In the genomic region with DNA sequence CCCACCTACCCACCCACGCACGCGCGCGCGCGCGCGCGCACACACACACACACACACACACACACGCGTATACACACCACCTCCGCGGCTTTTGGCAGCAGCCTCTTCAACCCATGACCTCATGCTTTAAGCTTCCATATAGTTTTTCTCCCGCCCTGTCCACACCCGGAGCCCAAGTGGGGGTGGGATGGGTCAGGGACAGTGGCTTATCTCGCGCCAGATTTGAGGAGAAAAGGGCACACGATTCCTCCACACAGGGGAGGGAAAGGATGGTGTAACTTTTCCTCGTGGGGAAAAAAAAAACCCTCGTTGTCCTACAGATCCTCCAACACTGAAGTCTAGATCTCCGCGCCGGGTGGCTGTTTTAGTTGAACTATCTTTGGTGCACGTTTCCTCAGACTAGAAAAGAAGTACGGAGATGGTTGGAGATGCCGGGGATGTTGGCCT, we compare ENCODE assay signal across 8 mouse cellular contexts.
DNase-seq lines count a peak whose midpoint lies in the region; ATAC-seq lines count a peak whose summit lies in the region.

No protein-coding gene starts in this region.

- H3K9ac ChIP-seq in heart, embryonic 11.5 days (ENCODE audit: low read depth, low read length), result peak overlapping the region; percentile 77
- no peak overlapping the region for H3K9ac ChIP-seq in liver, embryonic 12.5 days

- H3K9me3 ChIP-seq in heart, embryonic 11.5 days (replicated peaks; ENCODE audit: control insufficient read depth, low read length), result no peaks in the 10 kb centered on the region
- H3K9me3 ChIP-seq in liver, embryonic 12.5 days (replicated peaks), result no peaks in the 10 kb centered on the region

- peak overlapping the region; percentile 69 for H3K4me3 ChIP-seq in heart, embryonic 11.5 days (ENCODE audit: low read depth, low read length)
- H3K4me3 ChIP-seq in liver, embryonic 12.5 days, result peak overlapping the region; percentile 58

- ATAC-seq in heart, embryonic 11.5 days (replicated peaks; ENCODE audit: insufficient number of reproducible peaks, low FRiP score, low TSS enrichment), result no peak
- no peak for ATAC-seq in liver, embryonic 12.5 days
- no peak for ATAC-seq in monocyte, adult 5-6 weeks (replicated peaks; ENCODE audit: insufficient number of reproducible peaks, low FRiP score, low TSS enrichment, poor library complexity, severe bottlenecking)

- H3K4me2 ChIP-seq in heart, embryonic 11.5 days, result peak overlapping the region; percentile 74
- peak overlapping the region; percentile 79 for H3K4me2 ChIP-seq in liver, embryonic 12.5 days

- H3K4me1 ChIP-seq in heart, embryonic 11.5 days (ENCODE audit: control insufficient read depth, insufficient read depth, low read length), result peaks cover 20% of the 10 kb centered on the region
- peaks cover 25% of the 10 kb centered on the region for H3K4me1 ChIP-seq in liver, embryonic 12.5 days

- WGBS in heart, embryonic 11.5 days (ENCODE audit: insufficient replicate concordance), result under 1% methylated on average over 27 of the region's 27 CpGs
- 4% methylated on average over 27 of the region's 27 CpGs for WGBS in liver, embryonic 12.5 days (ENCODE audit: insufficient replicate concordance)

- no peaks in the 10 kb centered on the region for H3K36me3 ChIP-seq in heart, embryonic 11.5 days (ENCODE audit: control insufficient read depth, insufficient read depth, low read length)
- H3K36me3 ChIP-seq in liver, embryonic 12.5 days, result no peaks in the 10 kb centered on the region

- peak overlapping the region; percentile 91 for H3K27ac ChIP-seq in heart, embryonic 11.5 days (ENCODE audit: low read depth, low read length)
- no peak overlapping the region for H3K27ac ChIP-seq in liver, embryonic 12.5 days

- no peaks in the 10 kb centered on the region for H3K27me3 ChIP-seq in heart, embryonic 11.5 days (ENCODE audit: control insufficient read depth, insufficient read depth, low read length)
- peaks cover 54% of the 10 kb centered on the region for H3K27me3 ChIP-seq in liver, embryonic 12.5 days (replicated peaks)

- peak; percentile 65 for DNase-seq in adrenal gland, adult 2 months
- DNase-seq in adrenal gland, postnatal 25 days, result no peak
- DNase-seq in ovary, postnatal 36 days (ENCODE audit: low spot score), result peak; percentile 37
- no peak for DNase-seq in ovary, postnatal 10 days (ENCODE audit: low spot score)
- peak; percentile 42 for DNase-seq in right cerebral cortex, postnatal 14 days

Comparison
In these comparisons a context has a peak if more than half of its experiments do, and no peak if none do; other contexts are left out.
1. DNase-seq: peak in adrenal gland, adult 2 months (single experiment), ovary, postnatal 36 days (single experiment) and right cerebral cortex, postnatal 14 days (single experiment); none in adrenal gland, postnatal 25 days (single experiment) and ovary, postnatal 10 days (single experiment).